Mouse (Mus musculus): ENCODE measurements around the gene Xpr1. TPM values are rescaled to one million over a fixed set of nuclear protein-coding genes. Genes with fewer than 3 reads are reported as not detected.

The Xpr1 gene
- polyA plus RNA-seq, 1 experiment from 2014 or later: 24.4 TPM

DNA sequence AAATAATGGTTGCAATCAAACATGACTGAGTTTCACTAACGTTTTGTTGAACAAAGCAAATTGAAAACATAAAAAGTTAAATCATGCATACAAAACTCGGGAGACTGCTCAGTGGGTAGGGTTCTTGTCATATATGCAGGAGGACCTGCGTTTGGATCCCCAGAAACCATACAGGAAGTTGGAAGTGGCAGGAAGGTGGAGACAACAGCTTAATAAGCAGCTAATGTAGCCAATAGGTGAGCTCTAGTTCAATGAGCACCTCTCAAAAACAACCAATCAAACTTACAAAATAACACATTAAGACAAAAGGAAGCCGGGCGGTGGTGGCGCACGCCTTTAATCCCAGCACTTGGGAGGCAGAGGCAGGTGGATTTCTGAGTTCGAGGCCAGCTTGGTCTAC, 162.9 kb downstream of the Xpr1 start:
- no peak for TF ChIP-seq CTCF (IDR thresholded peaks at IDR 0.05)
- POLR2A ChIA-PET: no interaction called here
- H3K27me3 ChIP-seq: no peaks in the 10 kb centered on the region
- CTCF ChIA-PET: interaction anchor here (3.1 kb wide), 1 partner anchor 16 kb away, joined by 10 read pairs; no protein-coding TSS in a partner anchor
- in situ Hi-C loops (cut with MboI; ENCODE audit: low pct_unique_long_range_greater_than_20kb): no loop called here
- DNase-seq (ENCODE audit: low read depth, low spot score) (no peak), ATAC-seq (no peak)

DNA sequence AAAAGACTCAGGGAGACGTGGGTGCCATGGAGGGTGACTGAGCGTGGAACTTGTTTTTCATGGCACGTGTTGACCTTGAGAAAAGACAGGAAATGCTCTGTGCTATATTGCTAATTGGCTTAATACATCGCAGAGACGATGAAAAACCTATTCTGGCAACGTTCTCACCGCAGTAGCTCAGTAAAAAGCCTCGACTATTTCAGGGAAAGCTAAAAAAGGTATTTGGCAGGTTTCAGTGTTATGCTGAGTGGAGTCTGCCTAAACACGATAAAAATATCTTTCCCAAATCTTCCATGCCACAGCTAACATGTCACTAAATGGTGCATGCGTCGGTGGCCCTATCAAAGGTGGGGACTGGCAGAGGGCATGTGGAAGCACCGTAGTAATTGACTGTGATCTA, 164.1 kb downstream of the Xpr1 start:
- in situ Hi-C loops (cut with MboI; ENCODE audit: low pct_unique_long_range_greater_than_20kb): no loop called here
- ChIA-PET CTCF (interaction anchor here (3.1 kb wide), 1 partner anchor 18 kb away, joined by 10 read pairs; no protein-coding TSS in a partner anchor), POLR2A (no interaction called here)
- ATAC-seq (no peak), DNase-seq (ENCODE audit: low read depth, low spot score) (no peak)
- no peak for TF ChIP-seq CTCF (IDR thresholded peaks at IDR 0.05)
- no peaks in the 10 kb centered on the region for H3K27me3 ChIP-seq

DNA sequence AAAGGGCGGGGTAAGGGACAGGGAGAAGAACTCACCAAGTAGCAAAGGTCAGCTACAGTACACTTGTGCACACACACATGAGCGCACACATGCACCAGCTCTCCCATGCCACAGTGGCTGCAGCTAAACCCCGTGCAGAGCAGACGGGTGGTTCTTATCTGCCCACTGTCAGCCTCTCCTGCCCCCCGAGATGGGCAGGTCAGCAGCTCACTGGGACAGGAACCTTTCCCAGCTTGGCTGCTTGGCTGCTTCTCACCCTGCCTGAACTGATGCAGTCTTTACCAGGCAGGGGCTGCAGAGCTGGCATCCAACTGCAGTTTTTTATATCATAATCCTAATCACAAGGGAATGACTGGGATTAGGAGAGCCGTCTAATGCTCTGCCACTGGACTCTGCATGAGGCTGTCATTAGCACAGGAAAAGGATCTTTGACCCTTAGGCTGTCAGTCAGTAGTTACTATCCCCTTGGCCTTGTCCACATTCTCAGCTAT, 164.5 kb downstream of the Xpr1 start:
- in situ Hi-C loops (cut with MboI; ENCODE audit: low pct_unique_long_range_greater_than_20kb): no loop called here
- ChIA-PET CTCF (interaction anchor here (3.1 kb wide), 1 partner anchor 18 kb away, joined by 10 read pairs; no protein-coding TSS in a partner anchor), POLR2A (no interaction called here)
- ATAC-seq (no peak), DNase-seq (ENCODE audit: low read depth, low spot score) (no peak)
- TF ChIP-seq CTCF (IDR thresholded peaks at IDR 0.05): no peak
- H3K27me3 ChIP-seq: no peaks in the 10 kb centered on the region

DNA sequence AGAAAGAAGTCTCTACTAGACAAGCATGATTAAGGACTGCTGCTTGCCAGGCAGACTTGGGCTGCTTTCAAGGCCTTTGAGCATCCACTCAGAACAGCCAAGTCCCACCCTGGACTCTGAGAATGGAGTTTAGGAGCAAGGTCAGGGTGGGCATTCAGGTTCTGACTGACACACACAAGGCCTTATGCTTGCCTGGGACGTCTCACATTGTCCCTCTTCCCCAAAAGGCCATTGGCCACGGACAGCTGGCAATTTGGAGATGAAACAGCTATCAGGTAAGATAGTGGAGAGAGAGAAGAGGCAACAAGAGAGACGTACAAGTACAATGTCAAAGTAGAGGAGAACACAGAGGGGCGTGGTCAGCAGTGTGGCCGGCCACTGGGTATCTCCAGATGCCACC, 165.6 kb downstream of the Xpr1 start:
- ATAC-seq (no peak), DNase-seq (ENCODE audit: low read depth, low spot score) (no peak)
- H3K27me3 ChIP-seq: no peaks in the 10 kb centered on the region
- POLR2A ChIA-PET: no interaction called here
- in situ Hi-C loops (cut with MboI; ENCODE audit: low pct_unique_long_range_greater_than_20kb): no loop called here
- TF ChIP-seq CTCF (IDR thresholded peaks at IDR 0.05): no peak
- CTCF ChIA-PET: interaction anchor here (3.1 kb wide), 1 partner anchor 19 kb away, joined by 10 read pairs; no protein-coding TSS in a partner anchor

DNA sequence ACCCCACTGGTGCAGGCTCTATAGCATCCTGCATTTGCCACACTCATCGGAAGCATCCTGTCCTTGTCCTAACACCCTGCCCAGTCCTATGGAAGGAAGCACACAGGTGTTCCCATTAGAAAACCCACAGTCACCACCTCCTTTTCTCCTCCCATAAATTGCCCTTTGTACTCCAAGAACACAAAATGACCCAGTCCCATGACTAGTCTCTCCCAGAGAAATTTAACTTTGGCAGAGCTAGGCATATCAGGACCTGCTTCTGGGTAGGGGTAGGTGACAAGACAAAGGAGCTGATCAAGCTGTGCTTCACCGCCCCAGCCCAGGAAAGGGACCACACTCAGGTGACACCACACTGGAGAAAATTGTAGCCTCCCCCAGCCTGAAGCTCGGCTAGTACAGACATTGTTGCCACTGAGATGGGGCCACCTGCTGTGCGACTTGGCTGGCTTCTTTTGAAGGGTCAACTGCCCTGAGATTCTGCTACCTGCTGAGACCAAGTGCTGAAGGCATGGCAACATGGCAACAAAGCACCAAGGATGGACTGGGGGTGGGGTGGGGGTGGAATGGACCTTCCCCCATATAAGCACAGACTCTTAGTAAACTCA, 166.6 kb downstream of the Xpr1 start:
- ChIA-PET CTCF (interaction anchor here (1.1 to 1.2 kb wide), 2 partner anchors 10 to 22 kb away, joined by 3 read pairs; no protein-coding TSS in a partner anchor), POLR2A (no interaction called here)
- in situ Hi-C loops (cut with MboI; ENCODE audit: low pct_unique_long_range_greater_than_20kb): no loop called here
- no peaks in the 10 kb centered on the region for H3K27me3 ChIP-seq
- no peak for TF ChIP-seq CTCF (IDR thresholded peaks at IDR 0.05)
- no peak for DNase-seq (ENCODE audit: low read depth, low spot score)
- no peak for ATAC-seq

DNA sequence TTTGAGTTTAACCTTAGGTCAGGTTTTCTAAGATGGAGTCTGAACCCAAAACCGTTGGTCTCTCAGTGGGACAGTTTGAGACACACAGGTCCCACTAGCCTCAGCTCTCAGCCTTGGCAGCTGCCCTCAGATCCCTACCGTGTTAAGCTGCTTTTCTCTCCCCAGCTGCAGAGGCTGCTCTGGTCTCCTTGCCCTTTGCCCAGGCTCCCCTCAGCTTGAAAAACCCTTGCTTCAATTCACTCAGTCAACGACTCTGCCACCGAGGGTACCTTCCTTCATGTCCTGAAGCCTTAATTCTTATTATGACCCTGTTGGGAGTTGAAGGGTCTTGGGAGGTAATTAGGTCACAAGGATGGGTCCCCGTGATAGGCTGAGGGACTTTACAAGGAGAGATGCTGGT, 167.3 kb downstream of the Xpr1 start:
- in situ Hi-C loops (cut with MboI; ENCODE audit: low pct_unique_long_range_greater_than_20kb): loop anchor here (5.0 kb wide), 1 partner anchor 32 kb away; no protein-coding TSS in a partner anchor
- POLR2A ChIA-PET: no interaction called here
- no peaks in the 10 kb centered on the region for H3K27me3 ChIP-seq
- ATAC-seq (no peak), DNase-seq (ENCODE audit: low read depth, low spot score) (no peak)
- CTCF ChIA-PET: interaction anchor here (1.2 kb wide), 1 partner anchor 10 kb away, joined by 3 read pairs; no protein-coding TSS in a partner anchor
- TF ChIP-seq CTCF (IDR thresholded peaks at IDR 0.05): no peak

DNA sequence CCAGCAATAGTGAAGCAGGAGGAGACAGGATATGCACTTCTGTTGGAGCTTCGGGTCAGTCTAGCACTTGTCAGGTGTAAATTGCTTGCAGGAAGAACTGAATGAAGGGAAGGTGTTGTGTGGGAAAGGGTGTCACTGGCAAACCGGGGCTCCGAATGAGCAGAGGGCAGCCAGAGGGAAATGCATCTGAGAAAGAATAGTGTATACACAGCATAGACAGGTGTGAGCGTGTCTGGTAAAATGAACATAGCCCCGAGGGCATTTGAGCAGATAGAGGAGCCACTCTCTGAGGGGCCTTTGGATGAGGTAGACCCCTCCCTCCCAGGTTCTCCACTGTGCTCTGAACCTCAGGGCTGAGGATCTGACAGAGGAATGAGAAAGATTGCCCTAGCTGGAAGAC, 169.2 kb downstream of the Xpr1 start:
- in situ Hi-C loops (cut with MboI; ENCODE audit: low pct_unique_long_range_greater_than_20kb): loop anchor here (5.0 kb wide), 1 partner anchor 34 kb away; no protein-coding TSS in a partner anchor
- no peak for ATAC-seq
- ChIA-PET POLR2A (interaction anchor here (0.7 to 1.0 kb wide), 2 partner anchors 9 to 10 kb away, joined by 3 to 4 read pairs; no protein-coding TSS in a partner anchor), CTCF (interaction anchor here (1.2 to 1.5 kb wide), 2 partner anchors 12 to 31 kb away, joined by 3 to 5 read pairs; no protein-coding TSS in a partner anchor)
- no peaks in the 10 kb centered on the region for H3K27me3 ChIP-seq
- TF ChIP-seq CTCF (IDR thresholded peaks at IDR 0.05): no peak
- DNase-seq (ENCODE audit: low read depth, low spot score): no peak

DNA sequence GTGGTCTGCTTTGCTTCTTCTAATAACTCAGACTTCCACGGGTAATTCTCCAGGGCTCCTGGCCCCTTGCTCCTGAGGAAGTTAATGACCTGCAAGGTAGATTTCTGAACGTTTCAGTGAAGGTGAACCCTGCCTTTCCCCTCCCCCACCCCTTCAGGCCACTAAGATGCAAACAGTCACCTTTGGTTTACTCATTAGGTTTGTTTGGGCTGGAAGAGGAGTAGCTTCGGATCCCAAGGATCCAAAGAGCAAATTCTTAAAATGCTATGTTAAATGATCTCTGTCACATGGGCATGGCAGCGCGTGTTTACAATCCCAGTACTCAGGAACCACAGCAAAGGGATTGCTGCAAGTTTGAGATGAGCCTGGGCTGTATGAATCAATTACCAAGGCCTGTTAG, 169.8 kb downstream of the Xpr1 start:
- no peak for TF ChIP-seq CTCF (IDR thresholded peaks at IDR 0.05)
- DNase-seq (ENCODE audit: low read depth, low spot score) (no peak), ATAC-seq (no peak)
- ChIA-PET POLR2A (interaction anchor here (0.7 to 1.0 kb wide), 2 partner anchors 10 kb away, joined by 3 to 4 read pairs; no protein-coding TSS in a partner anchor), CTCF (interaction anchor here (1.2 to 1.5 kb wide), 2 partner anchors 11 to 32 kb away, joined by 3 to 5 read pairs; no protein-coding TSS in a partner anchor)
- H3K27me3 ChIP-seq: no peaks in the 10 kb centered on the region
- in situ Hi-C loops (cut with MboI; ENCODE audit: low pct_unique_long_range_greater_than_20kb): loop anchor here (5.0 kb wide), 1 partner anchor 35 kb away; no protein-coding TSS in a partner anchor

DNA sequence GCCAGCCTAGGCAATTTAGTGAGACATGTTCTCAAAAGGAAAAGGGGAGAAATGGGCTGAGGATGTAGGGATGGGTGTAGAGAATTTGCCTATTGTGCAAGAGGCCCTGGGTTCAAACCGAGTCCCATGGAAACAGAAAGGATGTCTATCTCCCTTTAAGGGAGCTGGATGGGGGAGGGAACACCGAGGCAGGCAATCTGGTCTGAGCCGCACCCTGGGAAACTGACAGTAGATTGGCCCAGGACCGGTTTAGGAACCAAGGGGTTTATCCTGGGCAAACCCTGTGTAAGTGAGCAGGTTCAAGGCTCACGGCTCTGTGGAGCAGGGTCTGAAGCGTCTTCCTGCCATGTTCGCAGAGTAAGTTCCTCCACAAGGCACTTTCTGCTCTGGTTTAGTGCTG, 171.7 kb downstream of the Xpr1 start:
- TF ChIP-seq CTCF (IDR thresholded peaks at IDR 0.05): no peak
- no peak for ATAC-seq
- ChIA-PET POLR2A (interaction anchor here (1.1 to 2.3 kb wide), 4 partner anchors 9 to 146 kb away, joined by 3 to 9 read pairs (median 4); no protein-coding TSS in a partner anchor), CTCF (interaction anchor here (1.0 to 2.0 kb wide), 2 partner anchors 12 to 26 kb away, joined by 3 to 5 read pairs; no protein-coding TSS in a partner anchor)
- H3K27me3 ChIP-seq: no peaks in the 10 kb centered on the region
- in situ Hi-C loops (cut with MboI; ENCODE audit: low pct_unique_long_range_greater_than_20kb): loop anchor here (5.0 kb wide), 1 partner anchor 37 kb away; no protein-coding TSS in a partner anchor
- DNase-seq (ENCODE audit: low read depth, low spot score): no peak

DNA sequence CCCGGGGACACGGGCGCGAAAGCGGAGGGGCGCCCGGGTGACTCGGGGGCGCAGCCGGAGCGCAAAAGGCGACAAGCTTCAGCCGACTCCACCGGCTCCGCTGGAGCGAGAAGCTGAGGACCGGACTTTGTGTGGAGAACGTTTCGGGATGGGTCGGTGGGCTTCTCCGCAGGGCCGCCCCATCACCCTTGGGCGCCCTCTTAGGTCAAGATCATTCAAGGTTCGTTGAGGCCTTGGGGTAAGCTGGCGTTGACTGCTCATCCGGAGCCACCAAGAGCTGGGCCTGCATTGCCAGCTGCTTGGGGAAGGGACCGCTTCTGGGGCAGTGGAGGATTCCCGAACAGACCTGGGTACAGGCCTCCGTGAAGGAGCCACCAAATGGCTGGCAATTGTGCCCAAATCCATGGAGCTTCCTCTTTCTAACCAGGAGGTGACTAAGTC, 172.4 kb downstream of the Xpr1 start:
- no peaks in the 10 kb centered on the region for H3K27me3 ChIP-seq
- CTCF ChIA-PET: interaction anchor here (1.0 to 3.5 kb wide), 4 partner anchors 13 to 27 kb away, joined by 3 to 12 read pairs (median 4); no protein-coding TSS in a partner anchor
- DNase-seq (ENCODE audit: low read depth, low spot score) (no peak), ATAC-seq (peak; percentile 63)
- TF ChIP-seq CTCF (IDR thresholded peaks at IDR 0.05): no peak
- POLR2A ChIA-PET: interaction anchor here (0.9 to 2.3 kb wide), 10 partner anchors 10 to 195 kb away, joined by 3 to 23 read pairs (median 4); no protein-coding TSS in a partner anchor
- in situ Hi-C loops (cut with MboI; ENCODE audit: low pct_unique_long_range_greater_than_20kb): loop anchor here (5.0 kb wide), 1 partner anchor 38 kb away; no protein-coding TSS in a partner anchor
